Mouse (Mus musculus): Measurements from ENCODE around the gene Ssr1. TPM values are rescaled to one million over a fixed set of nuclear protein-coding genes. Genes with fewer than 3 reads are reported as not detected.

Ssr1 gene
- polyA plus RNA-seq, 1 experiment = 10.5 TPM

DNA sequence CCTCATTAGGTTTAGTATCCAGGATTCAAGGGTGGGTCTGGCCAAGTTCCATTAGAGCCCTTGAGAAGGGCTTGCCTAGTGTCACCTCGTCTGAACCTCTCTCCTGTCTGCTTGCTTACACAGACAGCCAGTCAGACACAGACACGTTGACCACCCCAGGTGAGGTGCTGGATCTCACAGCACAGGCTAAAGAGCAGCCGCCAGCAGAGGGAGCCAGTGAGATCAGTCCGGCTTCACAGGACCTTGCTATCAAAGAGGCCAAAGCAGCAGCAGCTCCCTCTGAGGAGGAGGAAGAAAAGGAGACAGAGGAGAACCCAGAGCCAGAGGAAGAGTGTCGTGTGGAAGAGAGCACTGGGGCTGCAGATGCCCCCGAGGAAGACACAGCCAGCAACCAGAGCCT is 47.3 kb downstream of the Ssr1 start:
- 14% methylated on average over 6 of the region's 6 CpGs for WGBS
- peaks cover 16% of the 10 kb centered on the region for H3K4me1 ChIP-seq (ENCODE audit: control insufficient read depth, insufficient read depth, low read length)
- H3K27ac ChIP-seq (ENCODE audit: insufficient read depth, low read depth, low read length) = no peak overlapping the region
- no peaks in the 10 kb centered on the region for H3K27me3 ChIP-seq (replicated peaks; ENCODE audit: control insufficient read depth, insufficient read depth, low read length)
- H3K4me3 ChIP-seq (ENCODE audit: insufficient read depth, low read depth, low read length) = no peak overlapping the region
- peak; percentile 89 for DNase-seq
- no peak for TF ChIP-seq POLR2A (IDR thresholded peaks at IDR 0.05; ENCODE audit: low read depth, low read length)
- peak; percentile 82 for TF ChIP-seq CTCF (conservative IDR thresholded peaks at IDR 0.05; ENCODE audit: insufficient read depth, insufficient read length, low read depth, low read length)
- peaks cover 7% of the 10 kb centered on the region for H3K36me3 ChIP-seq (ENCODE audit: control insufficient read depth, insufficient read depth, low read length)

GRCm38 (mm10) chr13:37945392-37945791 is 48.6 kb downstream of the Ssr1 start:
- H3K36me3 ChIP-seq (ENCODE audit: control insufficient read depth, insufficient read depth, low read length) = peaks cover 7% of the 10 kb centered on the region
- H3K4me1 ChIP-seq (ENCODE audit: control insufficient read depth, insufficient read depth, low read length) = peaks cover 25% of the 10 kb centered on the region
- no peaks in the 10 kb centered on the region for H3K27me3 ChIP-seq (replicated peaks; ENCODE audit: control insufficient read depth, insufficient read depth, low read length)
- WGBS = 69% methylated on average over 8 of the region's 8 CpGs
- DNase-seq = peak; percentile 28
- H3K27ac ChIP-seq (ENCODE audit: insufficient read depth, low read depth, low read length) = no peak overlapping the region
- H3K4me3 ChIP-seq (ENCODE audit: insufficient read depth, low read depth, low read length) = no peak overlapping the region
- TF ChIP-seq CTCF (conservative IDR thresholded peaks at IDR 0.05; ENCODE audit: insufficient read depth, insufficient read length, low read depth, low read length) (no peak), POLR2A (IDR thresholded peaks at IDR 0.05; ENCODE audit: low read depth, low read length) (no peak)

- Histone ChIP-seq H3K27me3 (replicated peaks; ENCODE audit: control insufficient read depth, insufficient read depth, low read length) (no peaks in the 10 kb centered on the region), H3K4me1 (ENCODE audit: control insufficient read depth, insufficient read depth, low read length) (peaks cover 32% of the 10 kb centered on the region), H3K4me3 (ENCODE audit: insufficient read depth, low read depth, low read length) (no peak overlapping the region), H3K27ac (ENCODE audit: insufficient read depth, low read depth, low read length) (no peak overlapping the region), H3K36me3 (ENCODE audit: control insufficient read depth, insufficient read depth, low read length) (peaks cover 7% of the 10 kb centered on the region)
- TF ChIP-seq CTCF (conservative IDR thresholded peaks at IDR 0.05; ENCODE audit: insufficient read depth, insufficient read length, low read depth, low read length) (0 out of 2 replicates have a peak, but pooled peaks have one; percentile 29), POLR2A (IDR thresholded peaks at IDR 0.05; ENCODE audit: low read depth, low read length) (no peak)
- DNase-seq = peak; percentile 83
- WGBS = 28% methylated on average over 1 of the region's 1 CpGs
Observed at GRCm38 (mm10) chr13:37944306-37944705, 49.7 kb downstream of the Ssr1 start.

GRCm38 (mm10) chr13:37943466-37943865 is 50.6 kb downstream of the Ssr1 start:
- TF ChIP-seq CTCF (conservative IDR thresholded peaks at IDR 0.05; ENCODE audit: insufficient read depth, insufficient read length, low read depth, low read length) (no peak), POLR2A (IDR thresholded peaks at IDR 0.05; ENCODE audit: low read depth, low read length) (no peak)
- Histone ChIP-seq H3K4me1 (ENCODE audit: control insufficient read depth, insufficient read depth, low read length) (peaks cover 32% of the 10 kb centered on the region), H3K27ac (ENCODE audit: insufficient read depth, low read depth, low read length) (peak overlapping the region; percentile 79), H3K36me3 (ENCODE audit: control insufficient read depth, insufficient read depth, low read length) (peaks cover 2% of the 10 kb centered on the region), H3K27me3 (replicated peaks; ENCODE audit: control insufficient read depth, insufficient read depth, low read length) (no peaks in the 10 kb centered on the region), H3K4me3 (ENCODE audit: insufficient read depth, low read depth, low read length) (no peak overlapping the region)
- no peak for DNase-seq
- 55% methylated on average over 3 of the region's 3 CpGs for WGBS

DNA sequence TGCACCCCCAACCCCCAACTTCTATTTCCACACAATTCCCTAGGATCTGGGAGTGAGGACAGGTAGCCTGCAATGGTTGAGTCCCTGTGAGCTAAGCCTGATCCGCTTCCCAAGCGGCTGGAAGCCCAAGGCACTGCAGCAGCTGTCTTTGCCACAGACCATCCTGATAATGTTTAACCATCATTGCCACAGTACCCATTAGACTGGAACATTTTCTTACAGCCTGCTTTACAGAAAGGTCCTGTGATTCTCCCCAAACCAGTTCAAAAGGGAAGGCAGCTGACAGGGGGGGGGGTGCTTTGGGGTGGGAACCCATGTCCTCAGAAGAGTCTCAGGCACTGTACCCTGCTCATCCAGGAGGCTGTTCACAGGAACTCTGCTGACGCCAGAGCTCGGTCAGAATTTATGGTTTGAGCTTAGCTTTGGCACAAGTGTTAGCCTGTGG is 51.1 kb downstream of the Ssr1 start:
- H3K4me1 ChIP-seq (ENCODE audit: control insufficient read depth, insufficient read depth, low read length) = peaks cover 32% of the 10 kb centered on the region
- peak overlapping the region; percentile 90 for H3K27ac ChIP-seq (ENCODE audit: insufficient read depth, low read depth, low read length)
- peaks cover 2% of the 10 kb centered on the region; the same call in 1 of the 2 replicates for H3K36me3 ChIP-seq (ENCODE audit: control insufficient read depth, insufficient read depth, low read length)
- H3K4me3 ChIP-seq (ENCODE audit: insufficient read depth, low read depth, low read length) = no peak overlapping the region
- no peaks in the 10 kb centered on the region for H3K27me3 ChIP-seq (replicated peaks; ENCODE audit: control insufficient read depth, insufficient read depth, low read length)
- TF ChIP-seq POLR2A (IDR thresholded peaks at IDR 0.05; ENCODE audit: low read depth, low read length) (no peak), CTCF (conservative IDR thresholded peaks at IDR 0.05; ENCODE audit: insufficient read depth, insufficient read length, low read depth, low read length) (no peak)
- 31% methylated on average over 4 of the region's 4 CpGs for WGBS
- DNase-seq = peak; percentile 89

DNA sequence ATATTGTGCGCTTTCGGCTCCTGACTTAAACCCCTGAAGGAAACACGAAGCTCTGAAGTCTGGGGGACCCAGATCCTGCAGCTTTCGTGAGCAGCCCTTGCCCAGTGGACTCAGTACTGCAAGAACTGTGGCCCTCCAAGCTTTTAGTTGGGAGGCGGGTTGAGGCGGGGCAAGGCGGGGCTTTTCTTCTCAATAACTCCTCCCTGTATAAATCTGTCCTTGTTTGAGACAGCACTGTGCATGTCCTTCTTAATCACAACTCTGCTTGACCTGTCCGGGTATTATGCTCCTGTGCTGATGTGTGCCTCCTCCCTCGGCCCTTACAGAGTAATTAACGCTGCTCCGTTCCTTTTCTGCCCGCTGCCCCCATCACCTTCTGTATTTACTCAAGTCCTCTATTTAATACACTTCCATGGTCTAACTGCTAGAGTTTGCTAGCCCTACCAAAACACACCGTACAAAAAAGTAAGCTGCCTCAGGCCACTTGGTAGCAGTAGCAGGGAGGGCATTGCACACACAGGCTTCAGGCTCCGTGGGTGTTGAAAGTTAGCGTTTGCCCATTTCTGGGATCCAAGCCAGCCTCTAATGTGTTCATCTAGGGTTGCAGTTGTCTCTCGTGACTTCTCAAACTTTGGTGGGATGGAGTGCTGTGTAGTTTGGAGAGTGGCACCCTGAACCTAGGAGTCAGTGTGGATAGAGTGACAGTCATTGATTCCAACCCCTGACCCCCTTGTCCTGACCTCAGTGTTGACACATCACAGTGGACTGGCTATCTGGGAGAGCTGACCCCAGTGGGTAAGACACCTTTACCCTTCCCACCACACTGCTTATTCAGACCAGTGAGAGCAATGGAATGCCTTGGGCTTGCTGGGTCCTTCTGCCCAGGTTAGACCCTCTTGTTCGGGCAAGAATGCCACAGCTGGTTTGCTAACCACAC is 51.8 kb downstream of the Ssr1 start:
- H3K27me3 ChIP-seq (replicated peaks; ENCODE audit: control insufficient read depth, insufficient read depth, low read length) = no peaks in the 10 kb centered on the region
- TF ChIP-seq POLR2A (IDR thresholded peaks at IDR 0.05; ENCODE audit: low read depth, low read length) (no peak), CTCF (conservative IDR thresholded peaks at IDR 0.05; ENCODE audit: insufficient read depth, insufficient read length, low read depth, low read length) (no peak)
- no peak overlapping the region for H3K4me3 ChIP-seq (ENCODE audit: insufficient read depth, low read depth, low read length)
- peaks cover under 1% of the 10 kb centered on the region; the same call in 1 of the 2 replicates for H3K36me3 ChIP-seq (ENCODE audit: control insufficient read depth, insufficient read depth, low read length)
- peak overlapping the region; percentile 90 for H3K27ac ChIP-seq (ENCODE audit: insufficient read depth, low read depth, low read length)
- WGBS = 36% methylated on average over 17 of the region's 17 CpGs
- DNase-seq = peak; percentile 79
- H3K4me1 ChIP-seq (ENCODE audit: control insufficient read depth, insufficient read depth, low read length) = peaks cover 32% of the 10 kb centered on the region

GRCm38 (mm10) chr13:37941138-37941645 is 52.8 kb downstream of the Ssr1 start:
- Histone ChIP-seq H3K27me3 (replicated peaks; ENCODE audit: control insufficient read depth, insufficient read depth, low read length) (no peaks in the 10 kb centered on the region), H3K4me3 (ENCODE audit: insufficient read depth, low read depth, low read length) (no peak overlapping the region), H3K4me1 (ENCODE audit: control insufficient read depth, insufficient read depth, low read length) (peaks cover 32% of the 10 kb centered on the region), H3K36me3 (ENCODE audit: control insufficient read depth, insufficient read depth, low read length) (peaks cover 2% of the 10 kb centered on the region; the same call in 1 of the 2 replicates), H3K27ac (ENCODE audit: insufficient read depth, low read depth, low read length) (peak overlapping the region; percentile 90)
- WGBS = 58% methylated on average over 5 of the region's 5 CpGs
- no peak for TF ChIP-seq POLR2A (IDR thresholded peaks at IDR 0.05; ENCODE audit: low read depth, low read length)
- TF ChIP-seq CTCF (conservative IDR thresholded peaks at IDR 0.05; ENCODE audit: insufficient read depth, insufficient read length, low read depth, low read length) = no peak
- DNase-seq = peak; percentile 64

Data from kidney, adult 2 months (tissue).